Mouse (Mus musculus) left cerebral cortex, postnatal 4 days (tissue): ENCODE measurements around the gene Rhoj. TPM values are rescaled to one million over a fixed set of nuclear protein-coding genes. Genes with fewer than 3 reads are reported as not detected.

Experiments used
- DNase-seq: peaks from one replicate; pipeline ENCODE4 v3.0.0-alpha.2; 2022
- intact Hi-C: fragments of 180-260 bp; cut with DNase I; formaldehyde crosslinking; loops from one replicate; pipeline ENCODE4 v1.15.1; 2025
- total RNA-seq, 2 experiments: library from RNA; stranded (reverse); gene quantifications; 2 replicates each; pipeline ENCODE4 v1.2.3; 2021

The Rhoj gene
- total RNA-seq, result 1 to 10 TPM; 7.4 to 8.4 TPM

DNA sequence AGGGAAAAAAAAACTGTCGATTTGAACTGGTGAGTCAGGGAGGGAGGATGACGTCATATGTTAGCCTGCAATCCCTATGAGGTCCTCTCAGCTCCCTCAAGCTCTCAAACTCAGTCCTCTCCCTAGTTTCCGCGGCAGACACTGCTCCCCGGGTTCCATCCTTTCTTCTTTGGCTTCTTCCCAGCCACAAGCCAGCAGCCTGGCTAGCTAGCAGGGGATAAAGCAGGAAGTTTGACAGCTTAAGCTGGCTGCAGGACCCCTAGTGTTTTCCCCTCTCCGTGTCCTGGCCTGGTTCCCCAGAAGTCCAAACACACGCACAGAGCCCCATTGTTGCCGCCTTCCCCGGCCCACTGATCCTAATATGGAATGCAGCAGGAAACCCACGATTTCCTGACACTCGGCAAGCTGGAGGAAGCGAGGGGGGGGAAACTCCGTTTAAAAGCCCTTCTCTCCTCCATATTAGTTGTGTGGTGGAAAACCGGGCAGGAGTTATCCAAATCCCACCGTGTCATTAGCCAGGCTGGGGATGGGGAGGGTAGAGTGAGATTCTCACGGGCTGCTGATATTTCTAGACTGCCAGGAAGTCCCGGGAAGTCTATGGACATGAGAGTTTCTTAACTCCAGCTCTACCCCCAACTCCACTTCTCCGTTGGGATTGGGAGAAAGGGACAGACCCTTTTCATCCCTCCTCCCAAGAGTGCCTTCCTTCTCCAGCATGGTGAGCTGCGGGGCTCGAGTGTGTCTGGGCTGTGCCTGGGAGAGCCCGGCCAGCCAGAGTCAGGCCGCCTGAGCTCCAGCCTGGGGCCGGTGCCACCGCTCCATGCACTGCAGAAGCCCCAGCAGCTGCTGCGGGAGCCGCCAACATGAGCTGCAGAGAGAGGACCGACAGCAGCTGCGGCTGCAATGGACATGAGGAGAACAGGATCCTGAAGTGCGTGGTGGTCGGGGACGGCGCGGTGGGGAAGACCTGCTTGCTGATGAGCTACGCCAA, at the start of gene Rhoj:
Gene Rhoj (plus strand): TSS at position 362 of the 991 bp plus-strand sequence.
- peak; percentile 75 for DNase-seq
- intact Hi-C loops, result no loop called here

DNA sequence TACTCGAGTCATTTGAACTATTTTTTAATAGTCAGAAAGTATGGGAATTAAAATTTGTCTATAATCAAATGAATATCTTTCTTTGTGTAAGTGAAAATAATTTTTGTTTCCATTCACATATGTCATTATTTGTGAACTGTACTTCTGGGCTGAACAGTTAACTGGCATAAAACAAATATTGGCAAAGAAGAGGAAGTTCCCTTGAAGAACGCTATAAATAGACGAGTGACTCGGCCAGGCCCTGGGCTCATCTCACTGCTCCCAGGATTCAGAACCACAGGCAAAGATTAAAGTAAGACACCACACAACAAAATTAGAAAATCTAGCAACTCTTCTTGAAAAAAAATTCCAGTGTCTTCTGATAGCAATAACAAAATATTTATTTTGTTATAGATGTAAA, 36.4 kb upstream of the Rhoj start:
- intact Hi-C loops, result no loop called here
- no peak for DNase-seq

DNA sequence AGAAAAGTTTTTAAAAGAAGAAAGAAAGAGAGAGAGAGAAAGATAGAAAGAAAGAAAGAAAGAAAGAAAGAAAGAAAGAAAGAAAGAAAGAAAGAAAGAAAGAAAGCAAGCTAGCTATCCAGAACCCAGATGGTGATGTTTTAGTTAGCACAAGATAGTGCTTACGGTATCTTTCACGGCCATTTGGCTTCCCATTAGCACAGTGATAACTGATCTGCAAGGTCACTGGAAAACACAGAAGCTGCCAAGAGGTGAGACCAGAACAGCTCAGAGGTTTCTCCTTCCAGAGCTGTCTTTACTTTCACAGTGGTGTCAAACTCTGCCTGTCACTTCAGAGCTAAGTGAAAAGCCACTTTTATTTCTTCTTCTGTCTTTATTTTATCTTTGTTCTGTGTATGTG, 32.4 kb upstream of the Rhoj start:
- intact Hi-C loops, result no loop called here
- no peak for DNase-seq

DNA sequence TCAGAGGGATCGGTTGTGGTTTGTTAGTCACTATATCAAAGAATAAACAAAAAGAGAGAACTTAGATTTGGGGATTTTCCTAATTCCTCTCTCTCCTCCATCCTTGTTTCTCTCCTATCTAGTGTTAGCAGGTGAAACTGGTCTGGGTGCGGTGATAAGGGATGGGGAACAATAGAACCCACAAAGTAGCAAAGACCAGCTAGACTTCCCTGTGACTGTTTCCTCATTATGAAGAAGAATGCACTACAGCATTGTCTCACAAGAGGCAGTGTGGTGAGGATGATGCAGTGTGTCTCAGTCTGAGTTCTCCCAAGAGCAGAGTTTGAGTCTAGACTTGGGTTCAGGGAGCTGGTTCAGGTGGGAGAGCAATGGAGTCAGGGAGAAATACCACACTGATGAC, 30.7 kb upstream of the Rhoj start:
- no peak for DNase-seq
- intact Hi-C loops, result no loop called here

DNA sequence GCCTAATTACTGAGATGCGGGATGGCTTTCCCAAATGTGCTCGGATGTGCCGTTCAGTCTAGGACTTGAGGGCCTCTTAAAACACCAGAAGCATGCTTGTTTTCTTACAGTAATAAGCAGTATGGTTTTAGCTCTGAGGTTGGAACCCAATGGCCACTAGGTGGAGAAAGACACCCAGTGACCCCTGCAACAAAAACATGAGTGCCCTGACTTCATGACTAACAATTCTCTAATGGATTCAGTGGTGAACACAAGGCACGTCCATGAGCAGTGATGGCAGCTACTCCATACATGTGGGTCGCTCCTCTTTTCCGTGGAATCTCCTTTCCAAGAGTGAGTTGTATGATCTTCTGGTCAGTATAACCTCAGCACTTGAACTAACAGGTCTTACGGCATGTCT, 27.6 kb upstream of the Rhoj start:
- DNase-seq, result peak; percentile 11
- intact Hi-C loops, result no loop called here

DNA sequence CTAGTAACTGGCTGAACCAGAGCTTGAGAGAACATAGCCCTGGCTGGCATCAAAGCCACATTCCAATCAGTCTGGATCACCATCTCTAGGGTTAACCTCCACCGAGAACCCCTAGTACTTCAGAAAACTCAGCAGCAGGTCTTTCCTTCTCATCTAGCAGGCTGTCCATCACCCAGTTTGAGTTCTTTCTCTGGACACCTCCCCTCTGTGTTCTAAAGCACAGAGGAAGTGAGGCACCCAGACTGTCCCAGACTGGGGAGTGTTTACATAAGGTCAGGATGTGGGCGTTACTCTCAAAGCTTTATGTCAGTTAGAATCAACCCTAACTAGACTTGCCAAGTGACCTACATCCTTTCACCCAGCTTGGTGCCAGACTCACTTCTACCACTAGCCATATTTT, 24.9 kb upstream of the Rhoj start:
- intact Hi-C loops, result no loop called here
- DNase-seq, result no peak

DNA sequence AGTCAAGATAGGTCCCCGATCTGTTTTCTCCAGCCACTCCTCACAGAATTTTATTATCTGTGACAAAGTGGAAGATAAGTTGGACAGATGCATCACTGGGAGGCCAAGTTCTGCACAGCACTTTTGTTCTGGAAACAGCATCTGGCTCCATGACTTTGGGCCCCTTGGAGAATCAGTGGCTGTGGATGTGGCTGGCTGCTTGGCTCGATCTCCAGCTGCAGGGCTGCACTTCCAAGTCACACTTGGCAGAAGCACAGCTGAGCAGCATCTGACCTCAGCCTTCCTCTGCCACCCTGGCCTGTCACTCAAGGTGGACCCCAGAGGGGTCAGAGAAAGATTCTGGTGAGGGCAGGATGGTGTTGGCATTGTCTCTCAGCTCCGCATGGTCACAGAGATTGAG, 22.0 kb upstream of the Rhoj start:
- no peak for DNase-seq
- intact Hi-C loops, result no loop called here

DNA sequence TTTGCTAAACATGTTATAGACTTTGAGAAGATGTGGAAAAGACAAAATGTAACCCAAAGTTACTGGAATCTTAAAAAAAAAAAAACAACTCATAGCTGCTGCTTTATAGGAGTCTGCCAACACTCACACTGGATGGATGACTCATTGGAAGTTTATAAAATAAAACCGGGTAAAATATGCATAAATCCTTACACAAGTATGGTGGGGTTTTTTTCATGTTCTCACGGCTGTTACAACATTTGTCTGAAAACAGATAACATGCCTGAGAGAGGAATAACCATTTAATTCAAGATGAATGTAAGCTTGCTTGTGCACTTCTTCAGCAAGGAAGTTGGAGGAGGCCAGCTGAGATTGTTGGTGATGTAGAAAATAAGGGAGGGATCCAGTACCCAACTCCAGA, 17.6 kb upstream of the Rhoj start:
- DNase-seq, result no peak
- intact Hi-C loops, result no loop called here

DNA sequence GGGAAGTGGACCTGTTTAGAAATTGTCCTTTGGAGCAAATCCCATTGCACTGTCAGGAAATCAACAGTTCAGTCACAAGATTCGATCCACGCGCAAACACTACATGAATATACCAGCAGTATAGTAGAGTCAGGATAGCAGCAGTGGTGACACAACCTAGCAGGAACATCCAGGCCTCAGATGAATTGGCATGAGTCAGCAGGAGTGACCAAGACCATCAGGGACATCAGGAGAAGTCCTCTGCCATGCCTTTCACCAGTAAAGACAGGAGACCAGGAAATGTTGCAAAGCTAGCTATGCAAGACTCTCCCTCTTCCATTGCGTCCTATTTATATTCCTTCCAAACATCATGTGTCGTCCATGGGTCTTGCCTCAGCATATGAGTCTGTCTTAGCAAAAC, 16.6 kb upstream of the Rhoj start:
- intact Hi-C loops, result no loop called here
- no peak for DNase-seq

DNA sequence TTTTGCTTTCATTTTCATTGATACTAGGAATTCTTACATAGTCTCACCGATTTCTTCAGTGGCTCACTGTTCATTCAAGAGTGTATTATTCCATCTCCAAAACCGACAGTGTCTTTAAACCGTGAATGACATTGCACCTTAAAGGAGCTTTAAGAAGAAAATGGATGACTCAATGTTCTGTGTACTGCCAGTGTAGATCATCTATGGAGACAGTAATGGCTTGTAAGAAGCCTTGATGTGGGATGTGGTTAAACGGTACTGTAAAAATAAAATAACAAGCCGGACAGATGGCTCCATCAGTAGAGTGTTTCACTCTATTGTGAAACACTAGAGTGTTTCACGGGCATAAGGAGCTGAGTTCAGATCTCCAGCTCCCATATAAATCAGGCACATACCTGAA, 15.2 kb upstream of the Rhoj start:
- intact Hi-C loops, result no loop called here
- no peak for DNase-seq

DNA sequence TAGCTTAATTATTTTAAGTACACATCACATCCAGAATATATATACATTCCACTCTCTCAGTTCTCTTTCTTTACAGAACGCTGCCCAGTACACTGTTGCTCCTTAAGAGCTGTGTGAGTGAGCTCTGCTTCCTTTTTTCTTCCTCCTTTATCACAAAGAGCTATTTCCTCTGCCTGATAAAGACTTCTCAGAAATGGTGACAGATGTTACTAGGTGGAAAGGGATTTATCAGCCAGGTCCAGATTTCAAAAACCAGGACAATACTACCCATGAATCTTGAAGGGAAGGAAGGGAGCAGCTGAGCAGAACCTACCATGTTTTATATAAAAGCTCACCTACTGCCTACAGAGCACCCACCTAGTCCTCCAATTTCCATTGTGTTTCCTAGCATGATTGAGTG, 8.3 kb upstream of the Rhoj start:
- DNase-seq, result no peak
- intact Hi-C loops, result no loop called here

DNA sequence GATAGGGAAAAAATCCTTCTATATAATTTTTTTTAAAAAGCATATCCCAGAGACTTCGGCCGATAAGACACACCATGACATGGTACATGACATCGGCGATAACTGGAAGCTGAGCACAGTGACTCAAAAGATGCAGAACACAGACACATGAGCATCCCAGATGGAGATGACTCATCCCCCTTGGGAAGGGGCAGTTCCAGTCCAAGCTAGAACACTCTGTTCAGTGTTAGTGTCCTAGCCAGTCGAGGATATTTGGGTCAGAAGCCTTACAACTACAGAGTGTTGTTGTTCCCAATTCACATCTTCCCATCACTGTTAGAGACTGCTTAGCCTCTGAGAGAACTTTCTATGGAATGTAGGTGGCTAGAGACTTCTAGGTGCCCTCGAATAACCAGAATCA, 4.0 kb upstream of the Rhoj start:
- intact Hi-C loops, result no loop called here
- no peak for DNase-seq

DNA sequence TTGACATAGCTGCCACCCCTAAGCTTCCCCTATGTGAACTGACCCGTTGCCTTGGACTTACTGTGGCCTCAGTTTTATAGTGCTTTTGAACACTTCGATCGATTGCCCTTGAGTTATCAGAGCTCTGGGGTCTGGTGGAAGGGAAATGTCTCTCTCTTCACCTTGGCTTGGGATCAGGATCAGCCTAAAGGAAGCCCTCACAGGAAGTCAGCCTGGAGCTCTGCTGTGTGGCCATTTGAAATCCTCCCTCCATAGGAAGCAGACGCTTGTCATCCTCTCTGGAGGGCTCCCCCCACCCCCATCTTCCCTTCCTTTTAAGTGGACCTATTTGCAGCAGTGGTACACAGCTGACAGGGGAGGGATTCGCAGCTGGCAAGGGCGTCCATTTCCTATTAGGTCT, 1.6 kb downstream of the Rhoj start:
- DNase-seq, result no peak
- intact Hi-C loops, result no loop called here

DNA sequence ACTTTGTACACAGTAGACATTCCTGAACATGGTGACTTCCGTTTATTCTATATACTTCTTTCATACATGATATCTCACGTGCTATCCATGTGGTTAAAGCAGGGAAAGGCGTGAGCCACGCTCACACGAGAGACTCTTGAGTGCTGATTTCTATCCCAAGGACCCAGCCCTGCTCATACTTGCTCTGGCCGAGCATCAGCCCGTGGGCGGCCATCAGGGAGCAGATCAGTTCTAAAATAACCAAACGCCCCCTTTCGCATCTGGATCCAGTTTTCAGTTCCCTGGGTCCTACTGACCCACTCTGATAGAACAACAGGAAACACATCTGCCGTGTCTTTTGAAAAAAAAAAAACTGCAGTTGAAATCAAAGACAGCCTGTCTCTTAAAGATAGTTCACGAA, 2.6 kb downstream of the Rhoj start:
- intact Hi-C loops, result no loop called here
- DNase-seq, result no peak

DNA sequence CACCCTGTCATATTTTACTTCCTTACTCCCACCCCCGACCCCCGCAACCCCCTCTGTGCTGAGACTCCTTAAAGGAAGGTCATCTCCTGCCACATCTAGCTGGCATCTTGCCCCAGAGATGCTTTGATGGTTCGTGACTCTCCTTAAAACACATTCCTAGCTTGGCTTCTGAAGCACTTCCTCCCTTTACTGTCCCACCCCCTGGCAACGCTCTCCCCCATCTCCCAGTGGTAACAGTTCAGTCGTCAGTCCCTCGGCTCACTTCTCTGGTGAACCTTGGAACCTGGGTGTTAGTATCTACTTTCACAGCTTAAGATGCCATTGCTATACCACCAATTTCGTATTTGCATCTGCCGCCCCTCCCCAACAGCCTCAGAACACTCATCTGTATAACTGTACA, 3.8 kb downstream of the Rhoj start:
- DNase-seq, result no peak
- intact Hi-C loops, result no loop called here

DNA sequence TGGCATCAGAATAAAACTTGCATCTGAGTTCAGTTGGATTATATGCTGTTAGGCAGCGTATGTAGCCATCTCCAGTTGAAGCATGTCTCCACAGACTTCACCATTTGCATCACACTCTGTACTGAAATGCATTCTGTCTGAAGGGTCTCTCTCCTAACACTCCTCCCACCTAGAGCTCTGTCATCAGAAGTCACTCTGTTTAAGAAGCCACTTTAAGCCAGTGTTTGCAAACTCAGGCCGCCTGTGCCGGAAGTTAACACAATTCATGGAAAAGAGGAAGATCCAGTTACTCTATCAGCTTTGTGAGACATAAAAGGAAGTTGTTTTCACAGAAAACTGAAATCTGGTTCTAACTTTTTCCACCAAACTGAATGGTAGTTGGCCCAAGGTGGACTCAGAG, 5.9 kb downstream of the Rhoj start:
- intact Hi-C loops, result no loop called here
- DNase-seq, result no peak

DNA sequence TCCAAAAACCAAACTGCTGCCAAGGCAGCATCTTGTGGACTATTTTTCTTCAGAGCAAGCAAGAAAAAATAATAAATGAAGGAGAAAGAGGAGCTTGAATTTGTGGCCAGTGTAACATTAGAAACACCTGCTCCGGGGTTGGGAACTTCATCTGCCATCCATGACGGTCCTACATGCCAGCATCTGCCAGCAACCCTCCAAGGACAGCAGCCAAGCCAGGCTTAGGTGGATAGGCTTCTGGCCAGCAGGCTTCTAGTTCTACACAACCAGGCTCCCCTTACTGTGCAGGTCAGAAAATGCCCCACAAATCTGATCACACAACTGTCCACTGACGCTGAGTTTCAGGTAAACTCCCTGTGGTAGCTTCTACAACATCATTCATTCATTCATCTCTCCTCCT, 7.7 kb downstream of the Rhoj start:
- intact Hi-C loops, result no loop called here
- peak; percentile 19 for DNase-seq

DNA sequence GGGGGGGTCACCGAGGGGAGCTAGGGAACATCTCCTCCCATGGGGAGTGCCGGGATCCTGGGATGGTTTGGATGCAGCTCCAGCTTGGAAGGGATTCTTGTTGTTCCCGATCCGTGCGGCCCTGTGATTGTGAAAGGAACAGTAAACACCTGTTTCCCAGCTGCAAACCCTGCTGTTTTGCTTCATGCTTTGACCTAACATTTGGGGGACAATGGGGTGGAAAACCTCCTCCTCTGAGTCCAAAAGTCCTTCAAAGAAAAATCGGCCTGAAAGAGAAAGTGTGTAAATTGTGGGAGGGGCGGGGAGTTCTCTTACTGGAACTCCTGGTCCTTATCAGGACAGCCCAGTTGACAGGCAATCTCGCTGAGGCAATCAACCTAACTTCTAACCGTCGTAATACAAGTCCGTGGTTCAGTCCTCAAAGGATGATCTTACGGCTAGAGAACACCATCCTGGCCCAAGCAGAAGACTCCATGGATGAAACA, 12.4 kb downstream of the Rhoj start:
- DNase-seq, result no peak
- intact Hi-C loops, result no loop called here

DNA sequence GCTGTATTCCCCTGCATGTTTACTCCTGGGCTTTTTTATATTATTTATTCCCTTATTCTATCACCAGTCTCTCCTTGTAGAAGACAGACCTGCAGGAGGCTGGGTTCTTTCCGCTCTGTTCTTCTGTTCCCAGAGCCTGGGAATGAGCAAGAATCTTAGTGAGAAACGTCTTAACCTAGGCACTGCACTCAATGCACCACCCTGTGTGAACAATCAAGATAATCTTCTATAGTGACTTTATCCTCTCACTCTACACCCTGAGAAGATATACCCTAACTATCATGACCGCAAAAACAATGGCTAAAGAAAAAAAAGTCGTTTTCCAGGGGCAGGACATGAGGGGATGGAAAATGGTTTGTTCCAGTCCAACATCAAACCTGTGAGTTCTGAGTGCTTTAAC, 13.1 kb downstream of the Rhoj start:
- no peak for DNase-seq
- intact Hi-C loops, result no loop called here

DNA sequence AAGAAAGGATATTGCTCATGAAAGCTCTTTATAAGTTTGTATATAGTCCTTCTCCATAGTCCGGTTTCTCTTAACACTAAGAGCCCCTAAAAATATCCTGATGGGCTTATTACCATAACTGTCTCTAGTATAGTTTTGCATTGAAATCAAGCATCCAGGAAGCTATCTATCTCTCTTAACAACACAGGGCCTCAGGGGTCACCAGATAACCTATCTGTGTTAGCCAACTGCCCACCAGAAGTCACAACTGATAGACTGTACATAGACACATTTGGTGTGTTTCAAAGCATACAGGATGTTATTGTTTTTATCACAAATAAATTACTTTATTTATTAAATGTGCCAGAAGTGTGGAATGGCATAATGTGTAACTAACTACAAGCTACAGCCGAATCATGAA, 21.1 kb downstream of the Rhoj start:
- no peak for DNase-seq
- intact Hi-C loops, result no loop called here

DNA sequence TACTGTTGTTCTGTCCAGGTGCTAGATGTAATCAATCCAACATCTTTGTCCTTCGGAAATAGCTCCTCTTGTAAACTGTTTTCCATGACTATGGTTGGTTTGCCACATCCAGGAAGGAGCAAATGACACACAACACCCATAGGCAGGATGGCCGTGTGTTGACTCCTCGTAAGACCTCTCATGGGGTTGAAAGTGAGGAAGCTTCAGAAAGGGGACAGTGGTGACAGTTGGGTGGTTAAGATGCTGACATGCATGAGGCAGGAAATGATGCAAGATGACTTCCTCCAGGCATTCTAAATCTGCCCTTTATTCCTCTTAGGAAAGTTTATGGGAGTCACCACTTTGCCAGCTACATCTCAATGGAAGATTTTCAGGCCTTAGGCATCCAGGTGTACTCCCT, 31.8 kb downstream of the Rhoj start:
- no peak for DNase-seq
- intact Hi-C loops, result no loop called here

DNA sequence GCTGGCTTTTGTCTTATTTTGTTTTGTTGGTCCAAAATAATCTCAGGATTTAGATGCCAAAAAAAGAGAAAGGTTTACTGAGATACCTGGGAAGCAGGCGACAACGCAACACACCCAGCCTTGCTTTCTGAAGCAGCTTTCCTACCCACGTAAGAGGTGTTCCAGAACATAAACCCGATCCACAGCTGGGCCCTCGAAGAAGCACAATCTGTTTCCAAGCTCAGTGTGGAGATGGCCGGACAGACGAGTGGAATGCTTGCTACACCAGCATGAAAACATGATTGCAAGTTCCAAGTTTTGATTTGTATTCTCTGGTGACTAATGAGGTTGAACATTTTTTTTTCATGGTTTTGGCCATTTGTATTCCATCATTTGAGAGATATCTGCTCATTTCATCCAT, 32.2 kb downstream of the Rhoj start:
- intact Hi-C loops, result no loop called here
- DNase-seq, result no peak

DNA sequence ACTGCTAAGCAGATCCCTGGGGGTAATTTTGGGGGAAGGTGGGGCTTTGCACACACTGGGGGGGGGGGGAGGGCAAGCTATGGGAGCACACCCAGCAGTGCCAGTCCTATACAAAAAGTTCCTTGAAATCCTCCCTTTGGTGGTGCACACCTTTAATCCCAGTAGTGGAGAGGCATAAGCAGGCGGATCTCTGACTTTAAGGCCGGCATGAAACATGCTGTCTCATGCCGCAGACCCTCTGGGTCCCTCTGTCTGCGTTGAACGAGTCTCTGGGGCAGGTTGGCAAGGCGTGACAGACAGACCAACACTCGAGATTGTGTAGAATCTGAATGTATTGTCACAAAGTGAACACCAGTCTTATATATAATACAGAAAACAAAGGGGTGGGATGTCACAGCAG, 40.4 kb downstream of the Rhoj start:
- DNase-seq, result no peak
- intact Hi-C loops, result no loop called here
